Mouse (Mus musculus): ENCODE results near the gene Pygo2. TPM values are rescaled to one million over a fixed set of nuclear protein-coding genes. Genes with fewer than 3 reads are reported as not detected.
A peak's percentile ranks its signal among the peaks of the same experiment; 100 is the strongest.

The Pygo2 gene
- total and polyA plus RNA-seq, 3 experiments: 21.9 to 40.8 (median 29.7) TPM

- TF ChIP-seq USF2 (conservative IDR thresholded peaks at IDR 0.05; ENCODE audit: low read depth, low read length): no peak
- no peak for TF ChIP-seq JUND (conservative IDR thresholded peaks at IDR 0.05; ENCODE audit: low read depth, low read length)
- TF ChIP-seq ZC3H11A (IDR thresholded peaks at IDR 0.05; ENCODE audit: low read depth, low read length): no peak
- TF ChIP-seq CTCF (conservative IDR thresholded peaks at IDR 0.05 in 1 of 2, IDR thresholded peaks at IDR 0.05 in 1 of 2; ENCODE audit: low read depth in 2 of 2, low read length in 2 of 2): no peak
- peak; percentile 31; the same call in 1 of the 2 replicates for TF ChIP-seq NELFE (IDR thresholded peaks at IDR 0.05; ENCODE audit: low read depth, low read length)
- TF ChIP-seq BHLHE40 (IDR thresholded peaks at IDR 0.05; ENCODE audit: low read depth, low read length): peak; percentile 83
- TF ChIP-seq USF1 (IDR thresholded peaks at IDR 0.05; ENCODE audit: low read depth, low read length): no peak
- TF ChIP-seq JUN (IDR thresholded peaks at IDR 0.05; ENCODE audit: insufficient read depth, low read depth, low read length): no peak
- TF ChIP-seq MAX (IDR thresholded peaks at IDR 0.05; ENCODE audit: low read length): 0 out of 2 replicates have a peak, but pooled peaks have one; percentile 8
Measured at GRCm38 (mm10) chr3:89393605-89394004, 36.4 kb upstream of the Pygo2 start (continued).

GRCm38 (mm10) chr3:89394006-89394893 is 35.8 kb upstream of the Pygo2 start, which contains the start of gene Zbtb7b:
TSS of gene Zbtb7b (minus strand) at chr3:89394776.
- dilution Hi-C loops (cut with MboI; ENCODE audit: extremely low pct_ligation_motif_present, extremely low pct_unique_long_range_greater_than_20kb, low sequenced_read_pairs): no loop called here
- peak; percentile 80 for DNase-seq (ENCODE audit: extremely low read depth)
- H3K27ac ChIP-seq (ENCODE audit: insufficient read depth, low read depth): peak within 1 kb of the TSS; percentile 96
- TF ChIP-seq MAZ (IDR thresholded peaks at IDR 0.05; ENCODE audit: low read depth, low read length) (peak; percentile 23; the same call in 1 of the 2 replicates), TBP (conservative IDR thresholded peaks at IDR 0.05; ENCODE audit: low read depth, low read length) (0 out of 2 replicates have a peak, but pooled peaks have one; percentile 47), ZKSCAN1 (IDR thresholded peaks at IDR 0.05; ENCODE audit: borderline replicate concordance, low read depth, low read length) (no peak), CHD1 (IDR thresholded peaks at IDR 0.05; ENCODE audit: low read depth, low read length) (peak; percentile 78; the same call in 1 of the 2 replicates), SMC3 (IDR thresholded peaks at IDR 0.05; ENCODE audit: low read depth, low read length) (peak; percentile 32), RAD21 (IDR thresholded peaks at IDR 0.05; ENCODE audit: low read depth, low read length) (peak; percentile 18), POLR2AphosphoS2 (IDR thresholded peaks at IDR 0.05; ENCODE audit: low read depth, low read length) (peak; percentile 59; the same call in 1 of the 2 replicates), KAT2A (IDR thresholded peaks at IDR 0.05; ENCODE audit: insufficient replicate concordance, low read length) (no peak), POLR2A (IDR thresholded peaks at IDR 0.05; ENCODE audit: low read depth, low read length) (peak; percentile 32), GABPA (IDR thresholded peaks at IDR 0.05; ENCODE audit: insufficient replicate concordance, low read depth, low read length) (no peak), ETS1 (conservative IDR thresholded peaks at IDR 0.05; ENCODE audit: low read depth, low read length) (0 out of 2 replicates have a peak, but pooled peaks have one; percentile 8), IRF4 (IDR thresholded peaks at IDR 0.05; ENCODE audit: low read depth, low read length) (peak; percentile 20), UBTF (IDR thresholded peaks at IDR 0.05; ENCODE audit: low read depth, low read length) (0 out of 2 replicates have a peak, but pooled peaks have one; percentile 48), JUN (IDR thresholded peaks at IDR 0.05; ENCODE audit: insufficient read depth, low read depth, low read length) (no peak), CTCF (conservative IDR thresholded peaks at IDR 0.05 in 1 of 2, IDR thresholded peaks at IDR 0.05 in 1 of 2; ENCODE audit: low read depth in 2 of 2, low read length in 2 of 2) (peak in 1 of 2 experiments; percentile 52; a peak in 2 of 4 replicates), MYC (IDR thresholded peaks at IDR 0.05; ENCODE audit: low read depth, low read length) (peak; percentile 20; the same call in 1 of the 2 replicates), MAX (IDR thresholded peaks at IDR 0.05; ENCODE audit: low read length) (peak; percentile 18), E2F4 (IDR thresholded peaks at IDR 0.05; ENCODE audit: insufficient replicate concordance, low read depth, low read length) (no peak), TCF12 (IDR thresholded peaks at IDR 0.05; ENCODE audit: low read depth, low read length) (peak; percentile 75; the same call in 1 of the 2 replicates), MEF2A (IDR thresholded peaks at IDR 0.05; ENCODE audit: borderline replicate concordance, low read depth, low read length) (no peak)
- H3K27me3 ChIP-seq (replicated peaks): no peaks in the 10 kb centered on the region
- peak within 1 kb of the TSS; percentile 94 for H3K4me2 ChIP-seq (ENCODE audit: insufficient read depth, low read depth, poor library complexity, severe bottlenecking)
- peak within 1 kb of the TSS; percentile 55 for H3K9ac ChIP-seq (ENCODE audit: insufficient read depth, low read depth)
- H3K79me2 ChIP-seq (replicated peaks; ENCODE audit: control insufficient read depth, extremely low read depth, insufficient read depth, poor library complexity, severe bottlenecking): peaks cover 9% of the 10 kb centered on the region; the same call in 1 of the 2 replicates
- H3K4me1 ChIP-seq (ENCODE audit: control insufficient read depth in 1 of 2, insufficient read depth in 2 of 2): peaks cover 0 to 44% of the 10 kb centered on the region in 2 experiments; a peak in 3 of 4 replicates
- in situ Hi-C loops (cut with MboI; ENCODE audit: low pct_ligation_motif_present, low pct_unique_long_range_greater_than_20kb, low sequenced_read_pairs): no loop called here
- no peaks in the 10 kb centered on the region for H3K9me3 ChIP-seq (replicated peaks; ENCODE audit: low read length)
- H3K36me3 ChIP-seq (replicated peaks in 1 of 2; ENCODE audit: control insufficient read depth in 1 of 2, insufficient read depth in 1 of 2, low read length in 1 of 2): peaks cover 2 to 10% of the 10 kb centered on the region in 2 experiments
- H3K4me3 ChIP-seq (replicated peaks in 1 of 3; ENCODE audit: low read depth in 2 of 3, low read length in 2 of 3, poor library complexity in 1 of 3): peak within 1 kb of the TSS; percentile 54 to 81 (median 71)

All from CH12.LX (cell line).